In the genomic region with DNA sequence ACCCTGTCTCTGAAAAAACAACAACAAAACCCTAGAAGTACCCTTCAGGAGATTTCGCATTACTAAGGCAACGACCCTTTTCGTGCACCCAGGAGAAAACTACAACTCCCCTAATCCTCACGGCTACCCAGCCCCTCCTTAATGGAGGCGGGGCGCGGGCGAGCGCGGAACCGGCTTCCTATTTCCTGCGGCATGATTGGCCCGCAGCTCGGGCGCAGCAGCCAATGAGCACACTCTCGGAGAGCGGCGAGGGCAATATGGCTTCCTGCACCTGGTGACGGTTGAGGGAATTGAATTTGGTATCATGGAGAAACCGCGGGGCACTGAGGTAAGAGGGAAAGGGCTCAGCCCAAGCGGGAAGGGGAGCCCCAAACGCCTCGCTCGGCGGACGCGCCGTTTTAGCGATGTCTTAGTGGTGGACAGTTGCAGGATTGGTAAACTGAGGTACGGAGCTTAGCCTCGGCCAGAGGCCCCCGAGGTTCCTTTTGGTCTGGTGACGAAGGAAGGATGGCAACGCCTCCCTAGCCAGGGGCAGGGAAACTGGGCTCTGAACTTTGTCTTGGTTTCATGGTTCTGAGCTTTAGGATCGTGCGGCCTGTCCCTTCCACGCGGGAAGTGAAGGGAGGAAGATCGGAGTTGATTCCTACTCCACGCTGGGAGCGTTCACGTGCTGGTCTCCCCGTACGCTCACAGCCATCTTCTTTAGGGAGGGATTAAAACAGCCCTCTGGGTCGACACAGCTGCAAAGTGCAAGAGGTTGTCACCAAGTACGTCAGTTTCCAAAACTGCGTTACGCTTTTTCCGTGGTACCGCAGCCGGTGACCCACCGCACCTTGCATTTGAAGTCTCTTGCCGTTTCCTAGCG, we compare ENCODE assay signal across 7 mouse cellular contexts. TPM values are rescaled to one million over a fixed set of nuclear protein-coding genes. Genes with fewer than 3 reads are reported as not detected.
DNase-seq lines count a peak whose midpoint lies in the region; ATAC-seq lines count a peak whose summit lies in the region.

L3mbtl2 (plus strand) TSS at position 193 of the 865 bp plus-strand sequence.

- peaks cover 6% of the 10 kb centered on the region; the same call in 1 of the 2 replicates for H3K4me1 ChIP-seq in embryonic facial prominence, embryonic 12.5 days
- 0 out of 2 replicates have a peak, but pooled peaks cover 3% of the 10 kb centered on the region for H3K4me1 ChIP-seq in limb, embryonic 11.5 days (ENCODE audit: control insufficient read depth, insufficient read depth, low read length)
- H3K4me1 ChIP-seq in midbrain, embryonic 14.5 days (ENCODE audit: control insufficient read depth, insufficient read depth, low read length), result peaks cover 9% of the 10 kb centered on the region; the same call in 1 of the 2 replicates

- H3K27ac ChIP-seq in embryonic facial prominence, embryonic 12.5 days, result peak within 1 kb of the TSS; percentile 46; the same call in 1 of the 2 replicates
- no peak within 1 kb of the TSS for H3K27ac ChIP-seq in limb, embryonic 11.5 days (replicated peaks; ENCODE audit: low read depth, low read length)
- H3K27ac ChIP-seq in midbrain, embryonic 14.5 days (replicated peaks; ENCODE audit: low read depth, low read length), result no peak within 1 kb of the TSS; the same call in 1 of the 2 replicates

- peak within 1 kb of the TSS; percentile 75 for H3K4me2 ChIP-seq in embryonic facial prominence, embryonic 12.5 days (replicated peaks)
- H3K4me2 ChIP-seq in limb, embryonic 11.5 days (ENCODE audit: low read depth, severe bottlenecking), result peak within 1 kb of the TSS; percentile 76
- H3K4me2 ChIP-seq in midbrain, embryonic 14.5 days (ENCODE audit: low read length), result peak within 1 kb of the TSS; percentile 86

- peak; percentile 97 for ATAC-seq in embryonic facial prominence, embryonic 12.5 days (ENCODE audit: insufficient number of reproducible peaks, insufficient read depth, low FRiP score, low TSS enrichment)
- peak; percentile 94 for ATAC-seq in limb, embryonic 11.5 days (ENCODE audit: insufficient number of reproducible peaks, low FRiP score, low TSS enrichment, low read depth)
- peak; percentile 97 for ATAC-seq in midbrain, embryonic 14.5 days (ENCODE audit: low FRiP score, low TSS enrichment)

- peak within 1 kb of the TSS; percentile 58 for H3K9ac ChIP-seq in embryonic facial prominence, embryonic 12.5 days
- peak within 1 kb of the TSS; percentile 72 for H3K9ac ChIP-seq in limb, embryonic 11.5 days (ENCODE audit: low read length)
- peak within 1 kb of the TSS; percentile 70 for H3K9ac ChIP-seq in midbrain, embryonic 14.5 days (replicated peaks; ENCODE audit: low read length)

- no peaks in the 10 kb centered on the region for H3K27me3 ChIP-seq in embryonic facial prominence, embryonic 12.5 days
- H3K27me3 ChIP-seq in limb, embryonic 11.5 days (ENCODE audit: control insufficient read depth, insufficient read depth, low read length), result no peaks in the 10 kb centered on the region
- no peaks in the 10 kb centered on the region for H3K27me3 ChIP-seq in midbrain, embryonic 14.5 days (ENCODE audit: control insufficient read depth, insufficient read depth, low read length)

- peaks cover 20% of the 10 kb centered on the region for H3K36me3 ChIP-seq in embryonic facial prominence, embryonic 12.5 days
- peaks cover 11% of the 10 kb centered on the region for H3K36me3 ChIP-seq in limb, embryonic 11.5 days (ENCODE audit: control insufficient read depth, insufficient read depth, low read length)
- H3K36me3 ChIP-seq in midbrain, embryonic 14.5 days (ENCODE audit: control insufficient read depth, insufficient read depth, low read length), result peaks cover 20% of the 10 kb centered on the region

- H3K9me3 ChIP-seq in embryonic facial prominence, embryonic 12.5 days, result no peaks in the 10 kb centered on the region
- H3K9me3 ChIP-seq in limb, embryonic 11.5 days (ENCODE audit: control insufficient read depth, low read length), result no peaks in the 10 kb centered on the region
- H3K9me3 ChIP-seq in midbrain, embryonic 14.5 days (ENCODE audit: control insufficient read depth, low read length), result no peaks in the 10 kb centered on the region

- H3K4me3 ChIP-seq in embryonic facial prominence, embryonic 12.5 days, result peak within 1 kb of the TSS; percentile 73
- H3K4me3 ChIP-seq in limb, embryonic 11.5 days (ENCODE audit: low read depth, low read length), result peak within 1 kb of the TSS; percentile 88
- peak within 1 kb of the TSS; percentile 85 for H3K4me3 ChIP-seq in midbrain, embryonic 14.5 days (replicated peaks; ENCODE audit: low read depth, low read length)

- DNase-seq in adrenal gland, postnatal 25 days, result peak; percentile 92
- peak; percentile 99 for DNase-seq in heart, adult 11 months
- DNase-seq in kidney, adult 18-20 months, result peak; percentile 90
- DNase-seq in limb, embryonic 11.5 days (ENCODE audit: low spot score), result peak; percentile 94
- DNase-seq in midbrain, embryonic 14.5 days, result peak; percentile 98
- DNase-seq in spleen, adult 18-20 months, result peak; percentile 79 to 87

- WGBS in embryonic facial prominence, embryonic 12.5 days, result 1% methylated on average over 55 of the region's 55 CpGs
- WGBS in limb, embryonic 11.5 days, result under 1% methylated on average over 55 of the region's 55 CpGs
- whole genome bisulfite sequencing in midbrain, embryonic 14.5 days, result under 1% methylated on average over 55 of the region's 55 CpGs

RNA-seq across cellular contexts. Expression of gene L3mbtl2, which starts in this region (rescaled TPM):
- total RNA-seq in adrenal gland, postnatal 25 days (2021), result 20.6 and 22.8 TPM in 2 replicates
- 24.5 and 27.7 TPM in 2 replicates for polyA plus RNA-seq in embryonic facial prominence, embryonic 12.5 days (2016; fragmentation: Nextera tagmentation; extraction: Ambion mirVana)
- polyA plus RNA-seq in limb, embryonic 11.5 days (2014; fragmentation: Nextera tagmentation; extraction: Ambion mirVana), result 24.2 and 27.0 TPM in 2 replicates
- 25.4 and 29.0 TPM in 2 replicates for polyA plus RNA-seq in midbrain, embryonic 14.5 days (2014; fragmentation: Nextera tagmentation; extraction: Ambion mirVana)
